Mouse (Mus musculus) T-helper 1 cell (primary cell): ENCODE results near the gene Fmo3.

Source experiments
- in situ Hi-C: fragments of 300-600 bp; cut with MboI, MseI; formaldehyde crosslinking; loops from one replicate; pipeline ENCODE4 v1.15.1; 2025; ENCODE audit warnings: high pct_unique_total_duplicates

Fmo3 gene

DNA sequence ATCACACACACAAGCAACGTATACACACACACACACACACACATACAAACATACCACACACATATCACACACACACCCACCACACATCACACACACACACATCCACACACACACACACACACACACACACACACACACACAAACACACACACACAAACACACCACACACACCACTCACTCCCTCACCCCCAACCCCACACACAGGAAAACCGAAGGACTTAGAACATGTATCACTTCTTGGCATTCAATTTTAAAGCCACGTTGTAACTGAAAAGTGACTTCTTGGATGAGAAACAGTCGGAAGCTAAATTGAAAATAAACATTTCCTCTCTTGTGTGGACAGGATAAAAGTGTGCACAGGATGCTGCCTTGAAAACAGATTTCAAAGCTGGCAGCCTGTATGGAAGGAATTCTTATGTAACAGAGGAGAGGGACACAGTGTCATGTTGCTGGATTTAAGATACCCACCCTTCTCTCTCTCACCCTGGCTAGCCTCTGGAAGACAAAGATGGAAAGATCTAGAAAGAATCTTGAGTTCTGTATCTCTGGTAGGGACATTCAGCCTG, 52.9 kb downstream of the Fmo3 start:
- in situ Hi-C loops: no loop called here

DNA sequence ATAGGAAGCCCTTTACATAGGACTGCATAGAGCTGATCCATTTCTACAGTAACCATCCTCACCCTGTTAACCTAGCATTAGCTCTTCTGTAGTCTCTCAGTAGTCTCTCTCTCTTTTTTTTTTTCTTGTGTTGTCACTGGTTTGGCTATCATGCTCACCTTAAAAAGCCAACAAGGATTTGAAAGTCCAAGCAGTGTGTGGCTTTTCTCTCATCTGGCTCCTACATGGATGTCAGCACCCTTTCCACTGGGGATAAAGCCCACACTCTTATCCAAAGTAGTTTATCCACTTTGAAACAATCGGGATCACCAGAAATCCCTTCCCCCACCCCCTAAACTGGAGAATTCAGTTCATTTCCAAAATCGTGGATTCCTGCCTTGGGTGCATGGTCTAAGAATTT, 53.7 kb downstream of the Fmo3 start:
- in situ Hi-C loops: no loop called here

DNA sequence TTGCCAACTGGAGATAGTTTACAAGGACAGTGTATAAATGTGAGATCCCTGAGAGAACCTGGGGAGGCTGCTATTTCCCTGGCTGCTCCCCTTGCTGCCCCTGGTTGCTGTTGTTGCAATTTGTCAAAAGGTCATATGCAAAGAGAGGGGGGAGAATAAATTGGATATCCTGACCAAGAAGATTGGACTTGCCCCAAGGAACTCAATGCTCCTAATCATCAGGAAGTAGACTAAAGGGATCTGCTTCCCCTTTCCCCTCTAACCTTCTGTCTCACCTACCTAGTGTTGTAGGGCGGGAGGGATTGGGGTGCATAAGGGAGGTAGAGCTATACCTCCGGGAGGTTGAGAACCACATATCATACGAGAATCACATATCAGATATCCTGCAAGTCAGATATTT, 55.2 kb downstream of the Fmo3 start:
- in situ Hi-C loops: no loop called here

DNA sequence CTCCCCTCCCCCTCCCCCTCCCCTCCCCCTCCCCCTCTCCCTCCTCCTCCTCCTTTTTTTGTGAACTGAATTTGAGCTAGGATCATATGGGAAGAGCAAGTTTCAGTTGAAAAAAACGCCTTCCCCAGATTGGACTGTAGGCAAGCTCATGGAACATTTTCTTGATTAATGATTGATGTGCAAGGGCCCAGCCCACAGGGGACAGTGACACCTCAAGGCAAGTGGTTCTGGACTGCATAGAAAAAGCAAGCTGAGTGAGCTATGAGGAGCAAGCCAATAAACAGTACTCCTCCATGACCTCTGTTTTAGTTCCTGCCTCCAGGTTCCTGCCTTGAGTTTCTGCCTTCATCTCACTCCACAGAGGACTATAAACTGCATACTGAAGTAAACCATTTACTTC, 59.2 kb downstream of the Fmo3 start:
- in situ Hi-C loops: no loop called here

DNA sequence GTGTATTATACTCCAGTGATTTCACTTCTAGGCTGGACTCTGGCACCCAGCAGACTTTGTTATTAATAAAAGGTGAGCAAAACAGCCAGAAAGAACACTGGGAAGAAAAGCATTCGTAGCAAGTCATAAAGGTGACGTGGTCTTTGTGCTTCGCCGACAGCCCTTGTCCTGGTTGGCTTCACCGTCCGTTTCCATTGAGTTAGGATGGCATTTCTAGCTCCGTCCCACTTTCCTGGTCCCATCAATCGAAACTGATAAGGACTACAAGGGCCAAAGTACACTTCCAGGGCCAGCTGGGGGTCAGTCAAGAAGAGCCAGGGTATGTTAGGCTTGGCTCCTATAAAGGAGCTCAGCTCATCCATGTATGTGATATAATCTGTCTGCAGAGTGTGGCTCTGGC, 67.7 kb downstream of the Fmo3 start:
- in situ Hi-C loops: no loop called here

DNA sequence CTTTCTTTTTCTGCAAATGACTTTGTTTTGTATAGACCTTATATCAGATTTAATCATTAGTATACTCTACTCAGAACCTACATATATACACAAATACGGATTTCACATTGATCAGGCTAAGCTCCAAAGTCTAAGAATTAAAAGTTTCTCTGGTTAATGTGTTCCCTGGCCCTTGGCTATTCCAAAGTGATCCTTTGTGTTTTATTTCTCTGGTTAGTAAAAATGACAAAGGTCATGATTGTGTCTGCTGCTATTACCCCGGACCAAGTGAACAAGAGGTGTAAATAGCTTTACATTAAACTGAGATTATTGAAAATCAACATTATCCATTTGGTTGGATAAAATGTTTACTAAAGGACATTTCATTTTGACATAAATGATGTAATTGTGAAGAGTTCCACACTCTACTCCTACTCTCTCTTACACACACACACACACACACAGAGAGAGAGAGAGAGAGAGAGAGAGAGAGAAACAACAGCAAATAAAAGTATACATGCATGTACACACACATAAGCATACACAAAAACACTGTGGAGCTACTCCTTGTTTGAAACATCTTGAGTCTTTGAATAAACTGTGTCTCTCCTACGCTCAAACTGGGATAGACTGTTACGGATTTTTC, 69.3 kb downstream of the Fmo3 start:
- in situ Hi-C loops: no loop called here

DNA sequence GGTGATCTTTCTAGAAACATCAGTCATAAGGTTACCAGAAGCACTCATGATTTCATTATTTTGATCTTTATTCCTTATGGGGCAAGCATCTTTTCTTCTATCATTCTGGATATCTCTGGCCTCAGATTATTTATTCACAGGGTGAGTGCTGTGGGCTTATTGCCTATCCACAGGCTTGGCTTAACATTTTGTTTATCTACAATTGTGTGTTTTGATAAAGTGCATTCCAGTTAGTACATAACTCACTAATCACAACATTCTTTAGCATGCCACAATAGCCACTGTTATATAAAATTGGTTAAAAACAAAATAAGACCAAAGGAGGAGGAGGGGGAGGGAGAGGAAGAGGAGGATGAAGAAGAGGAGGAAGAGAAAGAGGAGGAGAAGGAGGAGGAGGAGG, 72.2 kb downstream of the Fmo3 start:
- in situ Hi-C loops: no loop called here
